Mouse (Mus musculus) embryonic fibroblast, embryonic 13.5 days (primary cell): ENCODE measurements around the gene Cog4.

Experiments
- CTCF ChIP-seq: IDR thresholded peaks from 2 replicates; pipeline ENCODE4 v1.5.1; 2011; ENCODE audit warnings: mild to moderate bottlenecking, control low read depth, low read length, moderate library complexity, borderline replicate concordance; ENCODE audit not compliant: insufficient read depth
- POLR2A ChIP-seq: IDR thresholded peaks from 2 replicates; pipeline ENCODE4 v1.6.1; 2011; ENCODE audit warnings: low read depth, mild to moderate bottlenecking, control low read depth, low read length, moderate library complexity

DNA sequence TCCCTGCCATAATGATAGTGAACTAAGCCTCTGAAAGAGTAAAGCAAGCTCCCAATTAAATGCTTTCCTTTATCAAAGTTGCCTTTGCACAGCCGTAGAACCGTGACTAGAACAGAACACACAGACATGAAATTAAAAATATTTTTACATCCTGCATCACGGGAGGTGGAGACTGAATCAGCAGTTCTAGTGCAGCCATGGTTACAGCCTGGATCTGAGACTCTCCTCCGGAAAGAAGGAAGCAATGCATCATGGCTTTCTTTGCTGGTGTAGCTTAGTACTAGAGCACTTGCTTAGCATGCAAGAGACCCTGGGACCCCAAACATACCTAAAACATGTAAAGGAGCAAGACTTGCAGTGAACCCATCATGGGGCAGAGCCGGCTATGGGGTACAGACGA lies 59.0 kb downstream of the Cog4 start:
- TF ChIP-seq CTCF (no peak), POLR2A (no peak)
